Mouse (Mus musculus): ENCODE measurements around the gene Cxcr1. TPM values are rescaled to one million over a fixed set of nuclear protein-coding genes. Genes with fewer than 3 reads are reported as not detected.
A peak's percentile ranks its signal among the peaks of the same experiment; 100 is the strongest.

Cxcr1 gene
- not detected for total RNA-seq (2021)

GRCm38 (mm10) chr1:74194445-74194844 lies at the start of gene Cxcr1:
Gene Cxcr1 (minus strand): TSS chr1:74194631.
- intact Hi-C loops (cut with DNase I), result no loop called here
- no peak for DNase-seq (ENCODE audit: low spot score in 2 of 2)

GRCm38 (mm10) chr1:74240832-74241231 lies 46.4 kb upstream of the Cxcr1 start:
- no peak for DNase-seq (ENCODE audit: low spot score in 2 of 2)
- intact Hi-C loops (cut with DNase I), result no loop called here

- DNase-seq (ENCODE audit: low spot score in 2 of 2), result peak; percentile 77 to 97
- intact Hi-C loops (cut with DNase I), result no loop called here
Measured at GRCm38 (mm10) chr1:74240311-74240710, 45.9 kb upstream of the Cxcr1 start.

GRCm38 (mm10) chr1:74239618-74240017 lies 45.2 kb upstream of the Cxcr1 start:
- intact Hi-C loops (cut with DNase I), result loop anchor here (2.0 to 5.0 kb wide), 3 partner anchors 33 to 1367 kb away; partner anchors contain the start of genes Ctdsp1 and Igfbp5
- peak; percentile 41 to 79 for DNase-seq (ENCODE audit: low spot score in 2 of 2)

- intact Hi-C loops (cut with DNase I), result loop anchor here (2.0 to 5.0 kb wide), 3 partner anchors 32 to 1367 kb away; partner anchors contain the start of genes Ctdsp1 and Igfbp5
Measured at GRCm38 (mm10) chr1:74239162-74239561, 44.7 kb upstream of the Cxcr1 start.

GRCm38 (mm10) chr1:74238136-74238535 lies 43.7 kb upstream of the Cxcr1 start:
- no peak for DNase-seq (ENCODE audit: low spot score in 2 of 2)
- intact Hi-C loops (cut with DNase I), result loop anchor here (2.0 to 5.0 kb wide), 3 partner anchors 31 to 1366 kb away; partner anchors contain the start of genes Ctdsp1 and Igfbp5

More at GRCm38 (mm10) chr1:74239162-74239561, 44.7 kb upstream of the Cxcr1 start:
- no peak for DNase-seq (ENCODE audit: low spot score in 2 of 2)

- DNase-seq (ENCODE audit: low spot score in 2 of 2), result no peak
- intact Hi-C loops (cut with DNase I), result loop anchor here (2.0 to 5.0 kb wide), 4 partner anchors 31 to 1365 kb away; partner anchors contain the start of genes Aamp, Ctdsp1, Igfbp5 and Pnkd
Measured at GRCm38 (mm10) chr1:74237671-74238070, 43.2 kb upstream of the Cxcr1 start.

- peak in 1 of 2 experiments; percentile 44 for DNase-seq (ENCODE audit: low spot score in 2 of 2)
- intact Hi-C loops (cut with DNase I), result loop anchor here (2.0 to 5.0 kb wide), 3 partner anchors 48 to 1364 kb away; partner anchors contain the start of genes Aamp, Ctdsp1, Igfbp5 and Pnkd
Measured at GRCm38 (mm10) chr1:74236590-74237317, 42.3 kb upstream of the Cxcr1 start.

GRCm38 (mm10) chr1:74235938-74236589 lies 41.6 kb upstream of the Cxcr1 start, which contains the start of gene Arpc2:
Gene Arpc2 (plus strand): TSS chr1:74236084.
- intact Hi-C loops (cut with DNase I), result loop anchor here (2.0 to 5.0 kb wide), 3 partner anchors 49 to 1364 kb away; partner anchors contain the start of genes Aamp, Ctdsp1, Igfbp5 and Pnkd
- peak; percentile 96 to 97 for DNase-seq (ENCODE audit: low spot score in 2 of 2)

GRCm38 (mm10) chr1:74230992-74231391 lies 36.6 kb upstream of the Cxcr1 start:
- intact Hi-C loops (cut with DNase I), result no loop called here
- DNase-seq (ENCODE audit: low spot score in 2 of 2), result no peak

GRCm38 (mm10) chr1:74229942-74230341 lies 35.5 kb upstream of the Cxcr1 start:
- DNase-seq (ENCODE audit: low spot score in 2 of 2), result no peak

GRCm38 (mm10) chr1:74227317-74227716 lies 32.9 kb upstream of the Cxcr1 start:
- peak; percentile 27 to 75 for DNase-seq (ENCODE audit: low spot score in 2 of 2)
- intact Hi-C loops (cut with DNase I), result no loop called here

More at GRCm38 (mm10) chr1:74229942-74230341, 35.5 kb upstream of the Cxcr1 start:
- intact Hi-C loops (cut with DNase I), result no loop called here

- intact Hi-C loops (cut with DNase I), result no loop called here
- DNase-seq (ENCODE audit: low spot score in 2 of 2), result peak in 1 of 2 experiments; percentile 37
Measured at GRCm38 (mm10) chr1:74219922-74220321, 25.5 kb upstream of the Cxcr1 start.

- intact Hi-C loops (cut with DNase I), result loop anchor here (5.0 kb wide), 3 partner anchors 68 to 243 kb away; partner anchors contain the start of genes Catip and Gpbar1
- DNase-seq (ENCODE audit: low spot score in 2 of 2), result no peak
Measured at GRCm38 (mm10) chr1:74208941-74209340, 14.5 kb upstream of the Cxcr1 start.

GRCm38 (mm10) chr1:74207906-74208305 lies 13.5 kb upstream of the Cxcr1 start:
- peak; percentile 35 to 57 for DNase-seq (ENCODE audit: low spot score in 2 of 2)
- intact Hi-C loops (cut with DNase I), result loop anchor here (2.0 to 5.0 kb wide), 4 partner anchors 31 to 244 kb away; partner anchors contain the start of genes Catip and Gpbar1

GRCm38 (mm10) chr1:74206642-74207041 lies 12.2 kb upstream of the Cxcr1 start:
- intact Hi-C loops (cut with DNase I), result loop anchor here (2.0 to 5.0 kb wide), 4 partner anchors 32 to 246 kb away; partner anchors contain the start of genes Catip and Gpbar1
- DNase-seq (ENCODE audit: low spot score in 2 of 2), result no peak

GRCm38 (mm10) chr1:74205881-74206280 lies 11.4 kb upstream of the Cxcr1 start:
- DNase-seq (ENCODE audit: low spot score in 2 of 2), result peak; percentile 38 to 47
- intact Hi-C loops (cut with DNase I), result loop anchor here (2.0 to 5.0 kb wide), 4 partner anchors 33 to 246 kb away; partner anchors contain the start of genes Catip and Gpbar1

- no peak for DNase-seq (ENCODE audit: low spot score in 2 of 2)
- intact Hi-C loops (cut with DNase I), result no loop called here
Measured at GRCm38 (mm10) chr1:74203457-74203856, 9.0 kb upstream of the Cxcr1 start.

GRCm38 (mm10) chr1:74201048-74201844 lies 6.8 kb upstream of the Cxcr1 start:
- DNase-seq (ENCODE audit: low spot score in 2 of 2), result no peak
- intact Hi-C loops (cut with DNase I), result no loop called here
